Mouse (Mus musculus) myocyte (in vitro differentiated cells): Measurements from ENCODE around the gene Hist1h4f.
"Not testable (repeated sequence)": the region's sequence is repeated elsewhere in the genome, so short reads cannot be mapped to it uniquely, and the experiment has no call there.

Experiments used
- CEBPB ChIP-seq: IDR thresholded peaks from 2 replicates; pipeline ENCODE4 v1.6.1; 2011; ENCODE audit warnings: mild to moderate bottlenecking, moderate library complexity; ENCODE audit not compliant: poor library complexity, insufficient read depth, severe bottlenecking
- E2F4 ChIP-seq: IDR thresholded peaks from one replicate; pipeline ENCODE4 v1.6.1; 2011; ENCODE audit warnings: mild to moderate bottlenecking, control low read depth, moderate library complexity; ENCODE audit not compliant: insufficient read depth
- MAX ChIP-seq: IDR thresholded peaks from one replicate; pipeline ENCODE4 v1.6.1; 2011; ENCODE audit warnings: low read depth, mild to moderate bottlenecking, control low read depth
- MYOD1 ChIP-seq, 3 experiments: IDR thresholded peaks; one replicate each; pipeline ENCODE4 v1.6.1; 2011; ENCODE audit warnings: control low read depth in 2 of 3, low read depth in 2 of 3, mild to moderate bottlenecking in 2 of 3, moderate library complexity in 1 of 3; ENCODE audit not compliant: insufficient read length in 2 of 3, control insufficient read depth in 1 of 3
- MYOG ChIP-seq, 3 experiments: IDR thresholded peaks; one replicate each; pipeline ENCODE4 v1.6.1; 2011; ENCODE audit warnings: control low read depth in 2 of 3, low read depth in 2 of 3, mild to moderate bottlenecking in 2 of 3; ENCODE audit not compliant: insufficient read length in 2 of 3, control insufficient read depth in 1 of 3, insufficient read depth in 1 of 3
- POLR2A ChIP-seq: IDR thresholded peaks from one replicate; pipeline ENCODE4 v1.6.1; 2011; ENCODE audit warnings: low read depth, mild to moderate bottlenecking, control low read depth, moderate library complexity; ENCODE audit not compliant: insufficient read length
- POLR2AphosphoS2 ChIP-seq: IDR thresholded peaks from one replicate; pipeline ENCODE4 v1.6.1; 2011; ENCODE audit warnings: low read depth, control low read depth; ENCODE audit not compliant: insufficient read length
- REST ChIP-seq: IDR thresholded peaks from one replicate; pipeline ENCODE4 v1.6.1; 2011; ENCODE audit warnings: mild to moderate bottlenecking, control low read depth, moderate library complexity; ENCODE audit not compliant: insufficient read depth, insufficient read length
- TCF12 ChIP-seq: IDR thresholded peaks from one replicate; pipeline ENCODE4 v1.6.1; 2011; ENCODE audit warnings: mild to moderate bottlenecking, control low read depth; ENCODE audit not compliant: poor library complexity, insufficient read depth, severe bottlenecking
- TCF3 ChIP-seq: IDR thresholded peaks from one replicate; pipeline ENCODE4 v1.6.1; 2011; ENCODE audit warnings: low read depth, control low read depth; ENCODE audit not compliant: insufficient read length
- USF1 ChIP-seq: IDR thresholded peaks from one replicate; pipeline ENCODE4 v1.6.1; 2011; ENCODE audit warnings: low read depth, mild to moderate bottlenecking, control low read depth, moderate library complexity

- TF ChIP-seq POLR2A; POLR2AphosphoS2; CEBPB; REST; MYOD1 (IDR thresholded peaks at IDR 0.05; ENCODE audit: control insufficient read depth in 1 of 3, insufficient read length in 2 of 3, low read depth in 2 of 3); MAX; MYOG (IDR thresholded peaks at IDR 0.05; ENCODE audit: control insufficient read depth in 1 of 3, insufficient read depth in 1 of 3, insufficient read length in 2 of 3, low read depth in 2 of 3); USF1; TCF12; E2F4; TCF3: not testable (repeated sequence)
These were observed 11.6 kb downstream of the Hist1h4f start for GRCm38 (mm10) chr13:23539821-23540220.
